Mouse (Mus musculus) lung, adult 2 months (tissue): ENCODE measurements around the gene Grk3. TPM values are rescaled to one million over a fixed set of nuclear protein-coding genes. Genes with fewer than 3 reads are reported as not detected.

Experiments
- DNase-seq: peaks from one replicate; pipeline ENCODE4 v3.0.0; 2022
- H3K4me1 ChIP-seq: fragments of 200-500 bp; 2 replicates; pipeline ENCODE4 v1.6.1; 2011; ENCODE audit warnings: low read length; ENCODE audit not compliant: control insufficient read depth, insufficient read depth
- H3K4me3 ChIP-seq: fragments of 200-500 bp; replicated peaks from 2 replicates; pipeline ENCODE3; 2011; ENCODE audit warnings: low read depth, mild to moderate bottlenecking, control low read depth, low read length; ENCODE audit errors: extremely low read depth
- CTCF ChIP-seq: fragments of 200-500 bp; IDR thresholded peaks from 2 replicates; pipeline ENCODE4 v1.5.1; 2011; ENCODE audit warnings: mild to moderate bottlenecking, low read length, control low read depth; ENCODE audit not compliant: insufficient read depth
- POLR2A ChIP-seq: fragments of 200-500 bp; IDR thresholded peaks from 2 replicates; pipeline ENCODE4 v1.6.1; 2011; ENCODE audit warnings: low read depth, mild to moderate bottlenecking, control low read depth, low read length, borderline replicate concordance; ENCODE audit errors: extremely low read depth
- WGBS: fragments of 180-500 bp; shearing (Covaris S2); methylation state at CpG from one replicate; pipeline ENCODE4 v1.1.7; 2018; 5-methylcytosine and 5-hydroxymethylcytosine counted together
- polyA plus RNA-seq: library from polyadenylated mRNA; depleted of rRNA; stranded (reverse); fragments of >200 nt; gene quantifications from 2 replicates; pipeline ENCODE4 v1.2.3, GENCODE M21; 2012; rRNA removed

The Grk3 gene
- 20.2 and 33.0 TPM in 2 replicates for polyA plus RNA-seq

DNA sequence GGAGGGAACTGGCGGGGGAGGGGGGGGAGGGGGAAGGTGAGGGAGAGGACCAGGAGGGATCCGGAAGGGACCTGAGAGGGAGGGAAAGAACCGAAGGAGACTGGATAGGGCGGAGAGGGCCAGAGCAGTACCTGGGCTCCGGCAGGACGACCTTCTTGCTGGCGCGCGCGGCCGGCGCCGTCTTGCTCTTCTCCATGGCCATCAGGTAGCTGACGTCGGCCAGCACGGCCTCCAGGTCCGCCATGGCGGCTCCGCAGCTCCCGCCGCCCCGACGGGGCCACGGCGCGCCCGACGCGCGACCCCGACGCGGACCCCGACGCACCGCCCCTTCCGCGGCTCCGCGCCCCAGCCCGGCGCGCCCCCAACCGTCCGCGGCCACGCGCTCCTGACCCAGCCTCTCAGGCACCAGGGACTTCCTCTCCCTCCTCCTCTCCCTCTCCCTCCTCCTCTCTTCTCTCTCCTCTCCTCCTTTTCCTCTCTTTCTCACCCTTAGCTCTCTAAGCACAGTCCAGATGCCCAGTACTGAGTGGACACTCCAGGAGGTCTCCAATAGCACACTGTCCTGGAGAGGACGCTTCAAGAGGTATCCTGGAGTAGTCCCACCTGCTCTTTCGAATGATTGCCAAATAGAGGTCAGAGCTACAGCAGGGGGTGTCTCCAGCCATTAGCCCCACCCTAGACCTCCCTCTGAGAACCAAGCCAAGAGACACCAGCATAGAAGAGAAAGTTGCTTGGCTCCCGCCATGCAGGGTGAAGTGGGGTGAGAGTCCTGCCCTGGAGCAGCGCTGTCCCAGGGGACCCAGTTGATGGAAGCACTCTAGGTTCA, at the start of gene Grk3:
TSS of gene Grk3 (minus strand) at position 556 of the 826 bp plus-strand sequence.
- peak within 1 kb of the TSS; percentile 50 for H3K4me3 ChIP-seq
- TF ChIP-seq CTCF (no peak), POLR2A (peak; percentile 53; the same call in 1 of the 2 replicates)
- peak; percentile 66 for DNase-seq
- 0 out of 2 replicates have a peak, but pooled peaks cover 3% of the 10 kb centered on the region for H3K4me1 ChIP-seq
- WGBS = 2% methylated on average over 40 of the region's 52 CpGs

DNA sequence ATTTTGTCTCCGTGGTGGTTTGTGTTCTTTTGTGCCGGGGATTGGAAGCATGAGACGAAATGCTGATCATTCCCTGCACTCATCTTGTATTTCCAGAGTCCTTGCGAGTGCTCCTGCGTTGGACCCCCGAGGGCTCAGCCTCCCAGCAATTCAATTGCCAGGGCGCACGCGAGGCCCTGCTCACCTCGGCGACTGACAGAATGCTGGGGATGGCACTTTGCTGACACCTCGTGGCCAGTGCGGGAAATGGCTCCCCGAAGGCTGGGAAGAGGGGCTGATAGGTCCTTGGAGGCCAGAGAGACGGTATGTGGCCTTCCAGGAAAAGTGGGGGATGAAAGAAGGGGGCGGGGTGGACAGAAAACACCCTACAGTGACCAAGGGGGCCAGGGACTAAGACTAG, 38.7 kb upstream of the Grk3 start:
- TF ChIP-seq CTCF (peak; percentile 96), POLR2A (no peak)
- Histone ChIP-seq H3K4me3 (no peak overlapping the region), H3K4me1 (no peaks in the 10 kb centered on the region; the same call in 1 of the 2 replicates)
- DNase-seq = peak; percentile 80
- WGBS = 5% methylated on average over 16 of the region's 16 CpGs

DNA sequence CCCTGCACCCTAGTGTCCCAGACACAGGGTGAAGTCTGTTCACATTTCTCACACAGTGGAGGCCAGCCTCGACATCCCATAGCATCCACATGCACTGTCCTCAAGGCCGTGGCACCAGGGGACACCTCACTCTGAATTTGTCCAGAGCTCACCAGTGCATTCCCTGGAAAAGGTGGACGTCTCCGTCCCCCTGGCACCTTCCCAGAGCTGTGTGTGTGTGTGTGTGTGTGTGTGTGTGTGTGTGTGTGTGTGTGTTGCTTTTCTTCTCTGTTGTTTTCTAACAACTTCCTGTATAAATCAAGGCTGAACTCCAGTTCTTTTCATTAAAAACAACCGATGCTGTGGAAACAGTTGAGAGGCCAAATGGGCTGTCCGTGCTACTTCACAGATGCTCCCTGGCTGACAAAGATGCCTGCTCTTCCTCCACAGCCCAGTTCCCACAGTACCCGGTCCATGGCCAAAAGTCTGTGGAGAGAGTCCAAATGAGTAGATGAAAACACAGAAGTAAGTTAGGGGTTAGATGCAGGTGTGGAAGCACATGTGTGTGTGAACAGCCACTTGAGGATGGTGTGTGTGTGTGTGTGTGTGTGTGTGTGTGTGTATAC, 35.1 kb upstream of the Grk3 start:
- DNase-seq = no peak
- H3K4me1 ChIP-seq = no peaks in the 10 kb centered on the region; the same call in 1 of the 2 replicates
- WGBS = 45% methylated on average over 7 of the region's 7 CpGs
- TF ChIP-seq CTCF (no peak), POLR2A (no peak)
- no peak overlapping the region for H3K4me3 ChIP-seq

DNA sequence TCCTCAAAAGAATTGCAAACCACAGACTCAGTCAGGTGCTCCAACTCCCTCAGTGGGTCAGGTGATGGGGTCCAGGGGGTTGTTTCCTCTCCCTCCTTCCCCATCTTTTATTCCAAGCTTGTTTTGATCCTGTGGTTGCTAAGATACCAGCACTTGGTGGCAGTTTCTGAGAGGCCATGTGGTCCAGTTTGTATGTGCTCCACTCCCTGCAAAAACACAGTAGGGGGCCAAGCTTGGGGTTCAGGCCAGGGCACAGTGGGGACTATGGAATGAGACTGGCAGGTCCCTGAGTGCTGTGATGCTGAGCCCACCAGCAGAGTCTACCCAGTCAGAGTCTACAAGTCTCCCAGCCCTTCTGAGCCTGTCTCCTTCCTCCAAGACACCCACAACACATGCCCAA, 34.3 kb upstream of the Grk3 start:
- no peak for DNase-seq

DNA sequence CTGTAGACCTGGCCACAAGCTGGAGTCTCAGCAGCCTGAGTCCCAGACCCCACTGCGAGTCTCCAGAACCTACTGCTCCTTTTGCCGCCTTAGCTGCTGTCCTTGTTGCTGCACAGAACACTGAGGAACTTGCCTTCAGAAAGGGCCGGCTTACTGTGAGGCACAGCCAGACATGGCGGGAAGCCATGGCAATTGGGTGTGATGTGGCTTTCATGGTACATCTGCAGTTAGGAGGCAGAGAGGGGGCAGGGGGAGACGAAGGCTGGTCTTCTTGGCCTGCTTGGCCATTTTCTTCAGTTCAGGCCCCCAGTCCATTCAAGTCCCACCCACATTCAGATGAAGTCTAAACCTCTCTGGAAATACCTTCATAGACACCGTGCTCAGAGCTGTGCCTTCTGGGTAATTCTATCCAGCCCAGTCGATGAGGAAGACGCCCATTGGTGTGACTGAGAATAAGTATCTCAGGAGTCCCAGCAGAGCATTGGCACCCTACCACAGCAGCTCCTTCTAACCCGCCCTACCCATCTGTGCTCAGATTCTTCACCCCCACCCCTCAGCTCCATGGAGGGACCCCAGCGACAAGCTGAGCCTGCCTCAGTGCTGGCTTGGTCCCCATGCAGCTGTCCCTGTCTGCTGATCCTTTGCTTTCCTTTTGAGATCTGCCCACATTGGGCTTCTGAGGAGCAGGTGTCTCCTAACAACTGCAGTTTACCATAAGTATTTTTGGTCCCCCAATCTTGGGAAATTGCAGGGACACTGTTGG, 30.1 kb upstream of the Grk3 start:
- TF ChIP-seq POLR2A (no peak), CTCF (no peak)
- H3K4me1 ChIP-seq = peaks cover 2% of the 10 kb centered on the region; the same call in 1 of the 2 replicates
- H3K4me3 ChIP-seq = no peak overlapping the region
- DNase-seq = no peak
- 80% methylated on average over 10 of the region's 10 CpGs for WGBS

More for the DNA sequence above, 34.3 kb upstream of the Grk3 start:
- TF ChIP-seq POLR2A (no peak), CTCF (no peak)
- Histone ChIP-seq H3K4me3 (no peak overlapping the region), H3K4me1 (no peaks in the 10 kb centered on the region; the same call in 1 of the 2 replicates)

DNA sequence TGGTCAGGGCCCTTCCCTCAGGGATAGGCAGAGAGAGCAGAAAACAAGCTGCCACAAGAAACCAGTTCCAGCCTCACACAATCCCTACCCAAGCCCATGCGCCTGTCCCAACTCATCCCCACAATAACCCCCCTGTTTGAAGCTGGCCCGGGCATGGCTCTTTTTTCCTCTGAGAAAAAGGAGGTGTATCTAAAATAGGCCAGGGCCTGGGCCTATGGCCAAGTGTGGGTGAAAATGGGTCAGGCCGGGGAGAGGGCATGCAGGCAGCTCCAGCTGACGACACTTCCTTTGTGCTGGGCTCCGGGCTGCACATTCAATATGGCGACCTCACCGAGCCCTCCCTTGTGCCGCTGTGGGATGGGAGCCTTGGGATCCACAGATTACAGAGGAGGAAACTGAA, 27.9 kb upstream of the Grk3 start:
- WGBS = 66% methylated on average over 8 of the region's 8 CpGs
- Histone ChIP-seq H3K4me3 (no peak overlapping the region), H3K4me1 (0 out of 2 replicates have a peak, but pooled peaks cover 2% of the 10 kb centered on the region)
- no peak for DNase-seq
- TF ChIP-seq POLR2A (no peak), CTCF (no peak)

DNA sequence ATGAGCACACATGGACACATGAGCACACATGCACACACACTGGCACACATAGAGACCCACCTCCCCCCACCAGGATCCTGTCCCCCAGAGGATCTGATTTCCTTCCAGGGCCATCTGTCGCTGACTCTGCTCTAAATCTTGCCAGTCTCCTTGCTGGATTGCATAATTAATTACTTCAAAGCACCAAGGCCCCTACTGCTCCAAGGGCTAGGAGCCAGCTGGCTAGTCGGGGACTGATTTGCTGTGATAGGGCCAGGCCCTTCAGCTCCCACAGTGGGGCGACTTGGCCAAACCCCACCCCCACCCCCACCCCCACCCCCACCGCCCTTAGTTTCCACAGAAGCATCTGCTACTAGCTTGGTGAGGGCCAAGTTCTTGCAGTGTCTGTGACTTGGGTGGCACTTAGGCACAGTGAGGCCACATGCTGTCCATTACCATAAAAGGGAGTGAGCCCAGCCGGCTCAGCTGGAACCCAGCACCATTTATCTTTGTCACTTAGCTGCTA, 26.0 kb upstream of the Grk3 start:
- TF ChIP-seq CTCF = no peak
- no peak for TF ChIP-seq POLR2A
- WGBS = 12% methylated on average over 5 of the region's 5 CpGs
- Histone ChIP-seq H3K4me1 (0 out of 2 replicates have a peak, but pooled peaks cover 2% of the 10 kb centered on the region), H3K4me3 (no peak overlapping the region)
- peak; percentile 31 for DNase-seq

DNA sequence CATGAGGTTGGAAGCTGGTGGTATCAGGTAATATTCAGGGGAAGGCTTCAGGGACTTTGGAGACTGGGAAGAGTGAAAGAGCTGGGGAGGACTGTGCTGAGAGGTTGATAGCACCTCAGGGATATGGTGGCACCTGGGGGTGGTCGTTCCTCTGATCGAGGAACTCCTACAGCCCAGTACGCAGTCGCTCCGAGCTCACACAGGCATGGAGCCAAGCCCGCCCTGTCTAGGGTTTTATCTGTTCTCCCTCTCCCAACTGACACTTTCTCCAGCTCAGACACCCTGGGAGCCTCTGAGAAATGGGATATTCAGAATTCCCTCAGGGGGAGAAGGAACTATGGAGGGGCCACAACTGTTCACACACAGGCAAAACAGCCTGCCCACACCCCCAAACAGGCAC, 25.2 kb upstream of the Grk3 start:
- WGBS = 54% methylated on average over 6 of the region's 6 CpGs
- no peak overlapping the region for H3K4me3 ChIP-seq
- DNase-seq = no peak
- H3K4me1 ChIP-seq = peaks cover 2% of the 10 kb centered on the region; the same call in 1 of the 2 replicates
- no peak for TF ChIP-seq CTCF
- no peak for TF ChIP-seq POLR2A

DNA sequence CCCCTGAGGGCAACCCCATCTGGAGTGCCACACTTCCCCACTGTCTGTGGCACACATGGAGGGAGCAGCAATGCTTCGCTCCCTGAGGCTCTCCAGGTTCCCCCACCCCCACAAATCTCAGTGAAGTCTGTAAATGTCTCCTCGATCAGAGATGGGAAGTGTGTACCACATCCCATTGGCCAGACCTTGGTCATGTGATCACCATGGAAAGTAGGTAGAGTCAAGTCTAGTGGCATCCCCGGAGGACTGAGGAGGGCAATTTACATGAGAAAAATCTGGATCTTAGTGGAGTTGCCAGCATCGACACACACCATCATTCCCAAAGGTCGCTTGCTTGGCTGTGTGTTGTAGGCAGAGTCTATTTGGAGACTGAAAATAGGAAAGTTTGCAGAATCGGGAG, 23.0 kb upstream of the Grk3 start:
- DNase-seq = no peak
- peaks cover 15% of the 10 kb centered on the region for H3K4me1 ChIP-seq
- H3K4me3 ChIP-seq = no peak overlapping the region
- 84% methylated on average over 6 of the region's 6 CpGs for WGBS
- no peak for TF ChIP-seq POLR2A
- no peak for TF ChIP-seq CTCF
